Mouse (Mus musculus) hindbrain, embryonic 15.5 days (tissue): ENCODE data around the gene Tnf. TPM values are rescaled to one million over a fixed set of nuclear protein-coding genes. Genes with fewer than 3 reads are reported as not detected.

Source experiments
- ATAC-seq: fragments of 200-750 bp; cut with Nextera tagmentation; 2 replicates; pipeline ENCODE4 v1.8.0; 2017; ENCODE audit warnings: low read depth, moderate number of reproducible peaks, moderate TSS enrichment; ENCODE audit not compliant: low FRiP score
- H3K27ac ChIP-seq: fragments of 300-500 bp; sonication (generic); replicated peaks from 2 replicates; pipeline ENCODE4 v1.5.1; 2015; ENCODE audit warnings: mild to moderate bottlenecking, inconsistent platforms
- H3K27me3 ChIP-seq: fragments of 300-500 bp; sonication (generic); 2 replicates; pipeline ENCODE4 v1.6.1; 2015; ENCODE audit warnings: control low read depth, inconsistent platforms
- H3K36me3 ChIP-seq: fragments of 300-500 bp; sonication (generic); 2 replicates; pipeline ENCODE4 v1.6.1; 2015; ENCODE audit warnings: control low read depth, inconsistent platforms
- H3K4me1 ChIP-seq: fragments of 300-500 bp; sonication (generic); replicated peaks from 2 replicates; pipeline ENCODE4 v1.6.1; 2015; ENCODE audit warnings: control low read depth, inconsistent platforms
- H3K4me2 ChIP-seq: fragments of 300-500 bp; sonication (generic); 2 replicates; pipeline ENCODE4 v1.6.1; 2015; ENCODE audit warnings: moderate library complexity, mild to moderate bottlenecking, inconsistent platforms
- H3K4me3 ChIP-seq: fragments of 300-500 bp; sonication (generic); 2 replicates; pipeline ENCODE4 v1.5.1; 2015; ENCODE audit warnings: mild to moderate bottlenecking, inconsistent platforms
- H3K9ac ChIP-seq: fragments of 300-500 bp; sonication (generic); 2 replicates; pipeline ENCODE4 v1.6.1; 2015; ENCODE audit warnings: inconsistent platforms
- H3K9me3 ChIP-seq: fragments of 300-500 bp; sonication (generic); 2 replicates; pipeline ENCODE4 v1.6.1; 2016; ENCODE audit warnings: control low read depth, inconsistent platforms
- WGBS: fragments of 180-500 bp; shearing (Covaris S2); methylation state at CpG from one replicate; pipeline ENCODE4 v1.1.7; 2015; 5-methylcytosine and 5-hydroxymethylcytosine counted together
- polyA plus RNA-seq: library from polyadenylated mRNA; unstranded; fragments of >200 nt; fragmentation: Nextera tagmentation; extraction: Ambion mirVana; gene quantifications from 2 replicates; pipeline ENCODE4 v1.2.1, GENCODE M21; 2015

The Tnf gene
- polyA plus RNA-seq, 1 experiment from 2014 or later = not detected

DNA sequence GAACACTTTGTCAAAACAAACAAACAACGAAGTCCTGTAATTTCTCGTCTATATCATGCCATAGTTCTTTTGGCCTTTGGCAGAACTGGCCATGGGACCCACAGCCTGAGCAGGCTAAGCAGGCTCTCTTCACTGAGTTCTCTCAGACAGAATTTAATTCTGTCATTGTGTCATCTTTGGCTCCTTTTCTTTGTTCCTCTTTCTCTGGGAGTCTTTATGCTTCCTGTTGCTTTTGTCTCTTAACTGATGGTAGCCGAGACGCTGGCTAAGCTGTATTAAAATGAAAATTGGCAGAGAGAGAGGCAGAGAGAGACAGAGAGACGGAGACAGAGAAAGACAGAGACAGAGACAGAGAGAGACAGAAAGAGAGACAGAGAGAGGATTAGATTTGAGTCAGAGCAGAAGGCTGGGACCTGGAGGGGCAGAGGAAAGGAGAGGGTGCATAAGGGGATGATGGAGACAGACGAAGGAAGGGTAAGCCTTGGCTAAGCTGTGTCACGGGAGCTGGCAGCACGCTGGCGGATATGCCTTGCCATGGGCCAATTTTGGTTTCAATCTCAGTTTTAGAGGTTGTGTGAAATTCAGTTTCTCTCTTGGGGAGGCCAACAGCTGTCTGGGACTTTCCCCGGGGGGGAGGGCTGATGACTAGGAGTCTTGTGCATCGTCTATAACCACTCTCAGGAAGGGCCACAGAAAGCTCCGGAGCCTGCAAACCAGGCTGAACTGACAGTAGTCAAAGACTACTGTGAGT is 8.2 kb upstream of the Tnf start:
- no peak overlapping the region for H3K4me2 ChIP-seq
- WGBS = 69% methylated on average over 12 of the region's 12 CpGs
- no peaks in the 10 kb centered on the region for H3K9me3 ChIP-seq
- H3K9ac ChIP-seq = no peak overlapping the region
- H3K4me1 ChIP-seq = no peaks in the 10 kb centered on the region
- 0 out of 2 replicates have a peak, but pooled peaks cover 3% of the 10 kb centered on the region for H3K27me3 ChIP-seq
- no peak overlapping the region for H3K4me3 ChIP-seq
- ATAC-seq = no peak
- H3K27ac ChIP-seq = no peak overlapping the region
- H3K36me3 ChIP-seq = no peaks in the 10 kb centered on the region

DNA sequence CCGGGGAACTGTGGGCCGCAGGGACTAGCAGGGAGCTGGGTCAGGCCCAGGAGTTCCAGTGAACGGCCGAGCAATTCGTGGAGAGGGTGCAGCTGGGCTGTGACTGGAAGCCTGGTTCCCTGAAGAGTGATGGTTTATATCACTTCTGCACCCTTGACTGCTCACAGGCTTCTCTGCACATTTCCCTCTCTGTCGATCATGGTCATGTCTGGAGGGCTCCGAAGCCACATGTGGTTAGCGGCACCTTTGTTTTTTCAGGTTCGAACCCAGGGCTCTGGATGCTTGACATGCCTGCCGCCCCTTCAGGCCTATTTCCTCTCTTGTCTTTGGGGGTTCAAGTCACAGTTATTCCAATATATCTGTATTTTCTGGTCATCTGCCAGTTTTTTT is 3.6 kb upstream of the Tnf start:
- Histone ChIP-seq H3K9ac (no peak overlapping the region), H3K4me2 (0 out of 2 replicates have a peak overlapping the region, but pooled peaks have one; percentile 6), H3K4me3 (no peak overlapping the region), H3K9me3 (no peaks in the 10 kb centered on the region), H3K27me3 (0 out of 2 replicates have a peak, but pooled peaks cover 17% of the 10 kb centered on the region), H3K27ac (no peak overlapping the region), H3K4me1 (no peaks in the 10 kb centered on the region), H3K36me3 (no peaks in the 10 kb centered on the region)
- ATAC-seq = no peak
- WGBS = 59% methylated on average over 10 of the region's 10 CpGs

DNA sequence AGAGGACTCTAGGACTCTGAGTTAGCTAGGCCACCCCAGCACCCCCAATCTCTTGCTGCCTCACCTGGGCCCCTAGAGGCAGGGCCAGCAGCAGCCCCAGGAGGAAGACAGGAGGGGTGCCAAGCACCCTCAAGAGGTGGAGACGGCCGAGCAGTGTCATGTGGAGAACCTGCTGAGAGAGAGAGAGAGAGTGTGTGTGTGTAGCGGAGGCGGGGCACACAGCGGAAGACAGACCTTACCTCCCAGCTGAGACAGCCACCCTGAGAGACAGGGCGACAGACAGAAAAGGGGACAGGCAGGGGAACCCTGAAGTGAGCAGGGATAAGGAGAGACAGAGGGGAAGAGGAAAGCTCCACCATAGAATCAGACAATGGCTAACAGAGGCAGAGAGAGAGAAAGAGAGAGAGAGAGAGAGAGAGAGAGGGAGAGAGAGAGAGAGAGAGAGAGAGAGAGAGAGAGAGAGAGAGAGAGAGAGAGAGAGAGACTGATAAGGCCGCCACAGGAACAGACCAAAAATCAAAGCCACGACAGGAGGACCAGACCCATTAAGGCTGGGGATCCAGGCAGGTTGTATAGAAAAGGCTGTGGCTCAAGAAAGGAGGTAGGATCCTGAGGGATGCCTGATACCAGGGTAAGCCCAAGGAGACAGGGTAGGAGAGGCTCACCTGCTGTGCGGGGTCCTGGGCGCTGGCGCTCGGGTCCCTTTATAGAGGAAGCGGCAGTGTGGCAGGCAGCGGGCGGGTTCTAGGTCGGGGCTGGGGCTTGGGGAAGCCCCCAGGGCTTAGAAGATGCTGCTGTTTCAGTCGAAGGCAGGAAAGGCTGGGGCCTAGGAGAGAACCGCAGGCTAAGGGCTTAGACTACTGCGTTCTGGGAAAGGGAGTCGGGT is 2.9 kb upstream of the Tnf start, which contains the start of gene Lta:
Gene Lta (minus strand): TSS at position 858 of the 886 bp plus-strand sequence.
- Histone ChIP-seq H3K9me3 (no peaks in the 10 kb centered on the region), H3K27me3 (0 out of 2 replicates have a peak, but pooled peaks cover 17% of the 10 kb centered on the region), H3K4me2 (0 out of 2 replicates have a peak within 1 kb of the TSS, but pooled peaks have one; percentile 6), H3K27ac (no peak within 1 kb of the TSS), H3K36me3 (no peaks in the 10 kb centered on the region), H3K9ac (no peak within 1 kb of the TSS), H3K4me3 (no peak within 1 kb of the TSS), H3K4me1 (no peaks in the 10 kb centered on the region)
- no peak for ATAC-seq
- WGBS = 27% methylated on average over 20 of the region's 20 CpGs

DNA sequence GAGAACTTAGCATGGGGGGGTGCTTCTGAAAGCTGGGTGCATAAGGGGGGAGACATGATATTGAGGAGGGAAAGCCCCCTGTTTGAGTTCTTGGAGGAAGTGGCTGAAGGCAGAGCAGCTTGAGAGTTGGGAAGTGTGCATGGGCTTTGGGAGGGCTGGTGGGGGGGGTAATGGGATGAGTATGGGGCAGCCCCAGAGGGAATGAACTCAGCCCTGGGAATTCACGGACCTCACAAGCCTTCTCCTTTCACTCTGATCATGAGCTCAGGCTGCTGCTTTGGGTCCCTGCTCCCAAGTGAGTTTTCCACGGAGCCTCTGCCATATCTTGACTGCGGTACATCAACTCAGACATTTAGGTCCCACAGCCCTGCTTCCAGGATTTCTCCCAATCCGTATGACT is 635 bp upstream of the Tnf start:
- H3K4me2 ChIP-seq = no peak overlapping the region
- 0 out of 2 replicates have a peak, but pooled peaks cover 17% of the 10 kb centered on the region for H3K27me3 ChIP-seq
- WGBS = 91% methylated on average over 4 of the region's 4 CpGs
- no peaks in the 10 kb centered on the region for H3K36me3 ChIP-seq
- no peak for ATAC-seq
- H3K4me1 ChIP-seq = no peaks in the 10 kb centered on the region
- H3K9me3 ChIP-seq = no peaks in the 10 kb centered on the region
- H3K4me3 ChIP-seq = no peak overlapping the region
- no peak overlapping the region for H3K27ac ChIP-seq
- no peak overlapping the region for H3K9ac ChIP-seq

GRCm38 (mm10) chr17:35201128-35201527 is 679 bp downstream of the Tnf start:
- H3K27me3 ChIP-seq = peaks cover 28% of the 10 kb centered on the region
- WGBS = 71% methylated on average over 11 of the region's 11 CpGs

GRCm38 (mm10) chr17:35200398-35200797 is 1.4 kb downstream of the Tnf start:
- Histone ChIP-seq H3K4me1 (peaks cover 9% of the 10 kb centered on the region), H3K4me3 (no peak overlapping the region), H3K27ac (no peak overlapping the region), H3K9me3 (no peaks in the 10 kb centered on the region), H3K27me3 (peaks cover 34% of the 10 kb centered on the region), H3K9ac (no peak overlapping the region), H3K36me3 (no peaks in the 10 kb centered on the region), H3K4me2 (no peak overlapping the region)
- no peak for ATAC-seq
- 87% methylated on average over 11 of the region's 11 CpGs for WGBS

More at GRCm38 (mm10) chr17:35201128-35201527, 679 bp downstream of the Tnf start:
- H3K9ac ChIP-seq = no peak overlapping the region
- no peak for ATAC-seq
- H3K4me2 ChIP-seq = no peak overlapping the region
- H3K4me1 ChIP-seq = peaks cover 2% of the 10 kb centered on the region
- H3K9me3 ChIP-seq = no peaks in the 10 kb centered on the region
- H3K36me3 ChIP-seq = no peaks in the 10 kb centered on the region
- no peak overlapping the region for H3K27ac ChIP-seq
- no peak overlapping the region for H3K4me3 ChIP-seq

DNA sequence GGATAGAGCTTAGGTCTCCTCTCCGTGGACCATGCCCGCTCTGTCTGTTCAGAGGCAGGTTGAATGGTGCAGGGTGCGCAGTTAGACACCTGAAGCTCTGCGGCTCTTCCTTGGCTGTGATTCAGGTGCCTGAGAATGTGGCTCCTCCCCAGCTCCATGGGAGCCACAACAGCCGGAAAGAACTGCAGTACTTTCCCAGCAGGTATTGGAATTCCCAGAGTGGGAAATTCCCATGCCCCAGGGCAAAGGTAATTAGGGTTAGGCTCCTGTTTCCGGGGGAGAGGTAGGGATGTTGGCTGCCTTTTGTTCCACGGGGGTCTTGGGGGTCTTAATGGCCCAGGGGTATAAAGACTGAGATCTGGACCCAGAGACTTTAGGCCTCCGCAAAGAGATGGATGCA is 2.9 kb downstream of the Tnf start:
- H3K4me2 ChIP-seq = no peak overlapping the region
- ATAC-seq = no peak
- H3K27me3 ChIP-seq = peaks cover 42% of the 10 kb centered on the region
- H3K36me3 ChIP-seq = no peaks in the 10 kb centered on the region
- H3K4me1 ChIP-seq = peaks cover 10% of the 10 kb centered on the region
- 32% methylated on average over 8 of the region's 8 CpGs for whole genome bisulfite sequencing
- no peak overlapping the region for H3K27ac ChIP-seq
- H3K9me3 ChIP-seq = no peaks in the 10 kb centered on the region
- no peak overlapping the region for H3K4me3 ChIP-seq
- H3K9ac ChIP-seq = no peak overlapping the region

GRCm38 (mm10) chr17:35198029-35198428 is 3.8 kb downstream of the Tnf start:
- WGBS = 75% methylated on average over 7 of the region's 7 CpGs
- no peak overlapping the region for H3K27ac ChIP-seq
- H3K4me1 ChIP-seq = peaks cover 10% of the 10 kb centered on the region
- H3K9me3 ChIP-seq = no peaks in the 10 kb centered on the region
- H3K36me3 ChIP-seq = no peaks in the 10 kb centered on the region
- no peak overlapping the region for H3K4me3 ChIP-seq
- H3K27me3 ChIP-seq = peaks cover 41% of the 10 kb centered on the region
- no peak overlapping the region for H3K4me2 ChIP-seq
- H3K9ac ChIP-seq = no peak overlapping the region
- ATAC-seq = no peak

GRCm38 (mm10) chr17:35197126-35197525 is 4.7 kb downstream of the Tnf start:
- Histone ChIP-seq H3K36me3 (no peaks in the 10 kb centered on the region), H3K9me3 (no peaks in the 10 kb centered on the region), H3K4me1 (peaks cover 10% of the 10 kb centered on the region), H3K4me2 (no peak overlapping the region), H3K27me3 (peaks cover 41% of the 10 kb centered on the region), H3K9ac (no peak overlapping the region), H3K4me3 (no peak overlapping the region), H3K27ac (no peak overlapping the region)
- ATAC-seq = no peak
- 47% methylated on average over 6 of the region's 6 CpGs for WGBS

GRCm38 (mm10) chr17:35196321-35196641 is 5.5 kb downstream of the Tnf start:
- WGBS = 35% methylated on average over 9 of the region's 9 CpGs
- peaks cover 10% of the 10 kb centered on the region for H3K4me1 ChIP-seq
- H3K27me3 ChIP-seq = peaks cover 35% of the 10 kb centered on the region
- peak overlapping the region; percentile 69 for H3K4me2 ChIP-seq
- no peak for ATAC-seq
- peak overlapping the region; percentile 40 for H3K4me3 ChIP-seq
- no peak overlapping the region for H3K27ac ChIP-seq
- no peaks in the 10 kb centered on the region for H3K36me3 ChIP-seq
- H3K9me3 ChIP-seq = no peaks in the 10 kb centered on the region
- H3K9ac ChIP-seq = no peak overlapping the region

DNA sequence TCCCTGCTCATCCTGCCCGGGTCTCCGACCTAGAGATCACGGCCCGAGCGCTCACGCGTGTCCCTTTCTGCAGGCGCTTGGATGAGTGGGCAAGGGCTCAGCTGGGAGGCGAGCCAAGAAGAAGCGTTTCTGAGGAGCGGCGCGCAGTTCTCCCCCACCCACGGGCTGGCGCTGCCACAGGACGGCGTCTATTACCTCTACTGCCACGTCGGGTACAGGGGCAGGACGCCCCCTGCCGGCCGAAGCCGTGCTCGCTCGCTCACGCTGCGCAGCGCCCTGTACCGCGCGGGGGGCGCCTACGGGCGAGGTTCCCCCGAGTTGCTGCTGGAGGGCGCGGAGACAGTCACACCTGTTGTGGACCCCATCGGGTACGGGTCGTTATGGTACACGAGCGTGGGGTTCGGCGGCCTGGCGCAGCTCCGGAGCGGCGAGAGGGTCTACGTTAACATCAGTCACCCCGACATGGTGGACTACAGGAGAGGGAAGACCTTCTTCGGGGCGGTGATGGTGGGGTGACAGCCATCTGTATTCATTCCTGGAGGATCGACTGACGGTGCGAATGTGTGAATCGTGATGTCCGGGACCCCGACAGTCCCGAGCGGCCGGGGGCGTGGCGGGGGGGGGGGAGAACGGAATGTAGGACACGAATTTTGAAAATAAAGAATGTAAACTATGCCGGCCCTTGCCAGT is 6.0 kb downstream of the Tnf start:
- peaks cover 10% of the 10 kb centered on the region for H3K4me1 ChIP-seq
- H3K4me3 ChIP-seq = peak overlapping the region; percentile 40
- ATAC-seq = peak; percentile 82
- H3K9me3 ChIP-seq = no peaks in the 10 kb centered on the region
- H3K36me3 ChIP-seq = no peaks in the 10 kb centered on the region
- H3K27ac ChIP-seq = no peak overlapping the region
- H3K4me2 ChIP-seq = peak overlapping the region; percentile 69
- H3K27me3 ChIP-seq = peaks cover 34% of the 10 kb centered on the region
- WGBS = 1% methylated on average over 66 of the region's 66 CpGs
- peak overlapping the region; percentile 36; the same call in 1 of the 2 replicates for H3K9ac ChIP-seq
